Mouse (Mus musculus) layer of hippocampus, postnatal 36 days (tissue): ENCODE data around the gene Rhobtb3. TPM values are rescaled to one million over a fixed set of nuclear protein-coding genes. Genes with fewer than 3 reads are reported as not detected.
A peak's percentile ranks its signal among the peaks of the same experiment; 100 is the strongest.
"Not testable (repeated sequence)": the region's sequence is repeated elsewhere in the genome, so short reads cannot be mapped to it uniquely, and the experiment has no call there.

Experiments
- DNase-seq, 2 experiments: peaks; one replicate each; pipeline ENCODE4 v3.0.0; 2022
- total RNA-seq, 2 experiments: library from RNA; stranded (reverse); gene quantifications; 2 replicates each; pipeline ENCODE4 v1.2.3; 2021

Rhobtb3 gene
- total RNA-seq, 2 experiments from 2014 or later, result 16.7 to 17.7 TPM

DNA sequence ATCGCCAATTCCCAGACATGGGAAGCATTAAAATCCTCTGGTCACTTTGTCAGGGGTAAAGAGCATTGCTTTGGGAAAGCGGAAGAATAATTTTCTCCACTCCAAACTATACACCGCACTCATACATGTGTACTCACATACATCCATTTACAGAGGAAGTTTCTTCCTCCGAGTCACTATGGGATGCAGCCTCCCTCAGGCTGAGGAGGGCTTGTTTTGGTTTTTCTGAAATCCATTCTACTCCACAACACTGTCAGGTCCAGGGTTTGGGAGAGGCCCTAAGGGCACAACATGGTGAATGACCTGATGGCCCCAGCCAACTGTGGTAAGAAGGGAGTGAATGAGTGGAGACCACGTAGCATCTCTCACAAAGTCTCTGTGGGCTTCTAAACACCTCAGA, 14.7 kb downstream of the Rhobtb3 start:
- not testable (repeated sequence) for DNase-seq

DNA sequence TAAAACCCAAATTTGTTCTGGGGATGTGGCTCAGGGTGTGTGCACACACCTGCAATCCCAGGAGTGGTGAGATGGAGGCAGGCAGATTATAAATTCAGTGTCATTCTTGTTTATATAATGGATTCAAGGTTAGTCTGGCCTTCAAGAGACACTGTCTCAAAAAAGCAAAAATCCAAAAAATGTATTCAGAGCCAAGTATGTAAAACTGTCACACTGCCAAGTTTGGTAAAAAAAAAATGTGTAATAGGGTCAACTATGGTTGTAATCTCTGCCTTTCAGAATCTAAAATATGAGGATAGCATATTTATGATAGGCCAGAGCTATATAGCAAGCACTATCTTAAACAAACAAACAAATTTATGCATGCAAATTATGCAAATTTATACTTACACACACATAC, 15.8 kb downstream of the Rhobtb3 start:
- DNase-seq, result no peak

- no peak for DNase-seq
These were observed 29.6 kb downstream of the Rhobtb3 start for GRCm38 (mm10) chr13:75914151-75914550.

- no peak for DNase-seq
These were observed 35.5 kb downstream of the Rhobtb3 start for GRCm38 (mm10) chr13:75908187-75908586.

DNA sequence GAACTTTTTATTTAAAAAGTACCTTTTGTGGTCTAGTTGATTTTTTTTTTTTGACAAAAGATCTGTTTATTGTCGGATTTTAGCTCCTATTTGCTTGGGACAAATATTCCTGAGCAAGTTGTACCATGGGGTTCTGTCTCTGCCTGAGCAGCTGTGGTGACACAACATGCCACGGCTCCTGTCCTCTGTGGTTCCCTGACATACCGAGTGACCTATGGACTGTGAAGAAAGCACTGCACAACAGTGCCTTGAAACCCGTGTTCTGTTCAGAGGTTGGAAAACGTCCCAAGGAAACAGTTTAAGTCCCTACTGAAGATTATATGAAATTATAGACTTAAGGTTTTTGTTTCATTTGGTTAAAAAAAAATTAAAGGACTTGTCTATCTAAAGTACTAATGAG, 36.6 kb downstream of the Rhobtb3 start:
- DNase-seq, result no peak

GRCm38 (mm10) chr13:75904660-75905059, 39.1 kb downstream of the Rhobtb3 start:
- DNase-seq, result no peak

DNA sequence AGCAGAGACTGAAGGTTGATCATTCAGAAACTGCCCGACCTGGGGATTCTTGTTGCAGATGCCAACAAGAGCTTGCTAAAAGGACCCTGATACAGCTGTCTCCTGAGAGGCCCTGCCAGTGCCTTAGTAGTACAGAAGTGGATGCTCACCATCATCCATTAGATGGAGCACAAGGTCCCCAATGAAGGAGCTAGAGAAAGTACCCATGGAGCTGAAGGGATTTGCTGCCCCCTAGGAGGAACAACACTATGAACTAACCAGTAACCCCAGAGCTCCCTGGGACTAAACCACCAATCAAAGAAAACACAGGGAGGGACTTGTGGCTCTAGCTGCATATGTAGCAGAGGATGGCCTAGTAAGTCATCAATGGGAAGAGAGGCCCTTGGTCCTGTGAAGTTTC, 42.8 kb downstream of the Rhobtb3 start:
- DNase-seq, result not testable (repeated sequence)

GRCm38 (mm10) chr13:75892876-75893275, 50.8 kb downstream of the Rhobtb3 start:
- DNase-seq, result no peak

DNA sequence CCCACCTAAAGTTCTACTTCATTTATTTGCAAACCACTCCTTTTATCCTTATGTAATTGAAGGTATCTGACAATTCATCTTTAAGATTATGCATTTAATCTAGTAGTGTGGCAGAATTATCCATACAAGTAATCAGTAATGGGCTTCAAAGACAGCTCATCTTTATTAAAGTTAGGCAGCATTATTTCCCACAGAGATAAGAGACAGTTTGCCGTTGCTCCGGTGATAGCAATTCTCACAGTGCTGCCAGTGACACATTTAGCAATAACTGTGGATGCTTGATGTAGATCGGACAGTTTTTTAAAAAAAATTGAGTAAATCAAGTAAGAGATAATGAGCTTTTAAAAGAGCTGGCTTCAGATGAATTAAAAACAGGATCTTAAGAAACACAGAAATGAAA, 51.4 kb downstream of the Rhobtb3 start:
- no peak for DNase-seq

DNA sequence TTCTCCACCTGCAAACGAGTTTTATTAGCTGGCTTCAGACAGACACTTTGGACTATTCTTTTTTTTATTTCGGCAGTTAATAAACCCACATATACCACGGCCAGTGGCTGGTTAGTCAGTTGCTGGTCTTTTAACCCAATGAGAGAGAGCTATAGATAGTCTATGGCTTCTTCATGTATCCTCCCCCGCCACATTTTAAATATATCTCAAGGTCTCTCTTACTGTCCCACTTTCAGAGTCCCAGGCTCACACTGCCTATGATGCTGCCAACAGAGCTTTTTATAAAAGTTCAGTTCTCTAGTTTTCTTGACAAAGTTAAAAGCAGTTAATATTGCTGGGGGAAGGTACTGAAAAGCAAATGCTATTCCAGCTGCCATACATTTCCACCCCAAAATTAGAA, 51.9 kb downstream of the Rhobtb3 start:
- no peak for DNase-seq

DNA sequence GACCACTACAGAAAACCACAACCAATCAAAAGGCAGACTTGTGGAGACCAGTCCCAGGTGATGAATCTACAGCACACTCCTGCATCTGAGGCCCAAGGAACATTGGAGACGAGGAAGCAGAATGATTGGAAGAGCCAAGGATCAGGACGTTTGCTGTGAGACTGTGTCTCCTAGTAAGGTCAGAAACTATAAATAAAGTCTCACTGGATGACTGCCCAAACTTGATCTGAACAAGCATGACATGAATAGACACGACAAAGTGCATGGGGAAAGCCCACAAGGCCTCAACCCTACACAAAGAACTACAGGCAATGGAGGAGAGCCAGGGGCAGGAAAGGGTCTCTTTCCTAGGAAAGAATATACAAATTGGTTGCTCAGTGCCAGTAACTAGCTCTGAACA, 59.9 kb downstream of the Rhobtb3 start:
- no peak for DNase-seq

DNA sequence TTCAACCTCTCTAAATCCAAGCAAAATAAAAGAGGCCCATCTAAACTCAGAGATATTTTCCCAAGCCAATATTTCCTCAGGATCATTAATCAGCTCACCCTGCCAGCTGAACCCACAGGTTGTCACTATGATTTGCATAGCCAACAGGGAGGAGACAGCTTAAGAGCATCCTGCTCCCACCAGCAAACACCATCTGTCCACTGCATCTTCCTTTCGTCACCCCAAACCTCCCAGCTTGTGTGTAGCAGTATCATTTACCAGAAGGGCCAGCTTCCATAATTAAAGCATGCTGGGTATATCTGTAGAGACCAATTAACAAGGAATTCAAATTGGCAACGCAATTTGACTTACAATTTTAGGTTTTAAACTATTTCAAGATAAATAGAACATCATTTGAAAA, 63.2 kb downstream of the Rhobtb3 start:
- DNase-seq, result peak; percentile 28 to 34

- DNase-seq, result no peak
These were observed 64.0 kb downstream of the Rhobtb3 start for GRCm38 (mm10) chr13:75879756-75880155.

GRCm38 (mm10) chr13:75877907-75878306, 65.8 kb downstream of the Rhobtb3 start:
- DNase-seq, result peak in 1 of 2 experiments; percentile 41

- no peak for DNase-seq
These were observed 67.1 kb downstream of the Rhobtb3 start for GRCm38 (mm10) chr13:75876592-75876991.

- not testable (repeated sequence) for DNase-seq
These were observed 67.5 kb downstream of the Rhobtb3 start for GRCm38 (mm10) chr13:75876188-75876587.

DNA sequence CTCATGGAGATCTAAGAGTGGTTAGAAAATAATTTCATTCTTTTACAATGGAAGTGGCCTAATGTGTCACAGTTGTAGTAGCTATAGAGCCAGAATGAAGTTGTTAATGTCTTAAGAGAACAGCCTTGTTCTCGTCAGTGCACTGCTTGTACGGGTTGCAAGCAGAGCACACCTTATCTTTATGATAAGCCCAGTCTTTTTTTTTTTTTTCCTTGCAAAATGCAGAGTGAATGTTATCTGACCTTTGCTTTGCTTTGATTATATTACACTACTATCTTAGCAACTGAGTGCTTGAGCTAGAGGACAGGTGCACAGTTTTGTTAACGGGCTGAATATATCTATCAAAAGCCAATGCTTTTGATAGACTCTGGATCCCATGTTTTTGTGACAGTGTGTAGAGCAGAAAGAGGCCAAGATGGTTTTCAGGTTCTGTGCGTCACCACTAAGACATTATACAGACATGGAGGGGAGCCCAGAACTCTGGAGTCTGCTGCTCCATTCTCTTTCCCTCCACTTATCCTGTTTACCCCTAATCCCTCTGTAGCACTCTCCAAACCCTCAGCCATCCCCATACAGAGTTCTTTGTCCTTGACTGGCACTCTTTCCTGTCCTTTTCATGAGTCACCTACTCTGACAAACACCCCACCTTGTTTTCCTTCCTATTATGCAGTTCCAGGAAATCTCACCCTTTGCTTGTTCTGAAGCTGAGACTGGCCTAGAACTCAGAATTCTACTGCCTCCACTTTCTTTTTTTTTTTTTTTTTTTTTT, 68.9 kb downstream of the Rhobtb3 start:
- DNase-seq, result no peak

DNA sequence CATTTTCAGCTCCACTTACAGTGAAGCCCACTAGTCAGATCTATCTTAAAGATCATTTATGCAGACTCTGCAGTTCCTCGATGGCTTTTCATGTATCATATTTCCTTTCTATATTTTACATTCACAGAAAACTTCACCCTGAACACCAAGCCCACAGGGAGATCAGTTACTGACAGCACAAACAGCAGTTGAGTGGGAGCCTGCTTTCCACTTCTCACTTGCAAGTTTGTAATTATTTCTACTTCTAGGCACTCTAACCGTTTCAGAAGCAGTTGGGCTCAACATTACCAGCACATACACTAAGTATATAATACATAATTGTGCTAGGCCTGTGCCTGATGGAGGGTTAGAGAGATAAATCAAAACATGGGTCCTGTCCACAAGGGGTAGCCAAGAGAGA, 75.8 kb downstream of the Rhobtb3 start:
- no peak for DNase-seq

- DNase-seq, result no peak
These were observed 78.1 kb downstream of the Rhobtb3 start for GRCm38 (mm10) chr13:75865486-75866184.

GRCm38 (mm10) chr13:75859264-75859844, 84.4 kb downstream of the Rhobtb3 start:
- no peak for DNase-seq

DNA sequence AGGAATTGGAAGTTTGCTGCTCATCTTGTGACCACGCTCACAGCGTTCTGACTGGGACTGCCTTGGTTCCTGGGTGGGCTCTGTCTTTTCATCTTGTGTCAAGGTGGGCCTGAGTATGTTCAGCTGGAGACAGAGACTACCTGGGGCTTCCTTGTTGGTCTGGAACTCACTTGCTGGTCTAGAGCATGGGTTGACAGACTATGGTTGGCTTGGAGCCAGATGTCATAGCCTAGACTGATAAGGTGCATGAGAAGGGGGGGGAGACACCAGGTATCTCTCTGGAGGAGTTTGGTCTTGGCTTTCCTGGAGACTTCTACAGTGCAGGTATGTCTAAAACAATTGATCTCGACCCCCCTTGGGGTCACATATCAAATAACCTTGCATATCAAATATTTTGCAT, 90.6 kb downstream of the Rhobtb3 start:
- DNase-seq, result no peak

GRCm38 (mm10) chr13:75852027-75852426, 91.7 kb downstream of the Rhobtb3 start:
- no peak for DNase-seq

- DNase-seq, result no peak
These were observed 96.7 kb downstream of the Rhobtb3 start for GRCm38 (mm10) chr13:75847027-75847426.
